Mouse (Mus musculus): Measurements from ENCODE around the gene Bahcc1. TPM values are rescaled to one million over a fixed set of nuclear protein-coding genes. Genes with fewer than 3 reads are reported as not detected.

The Bahcc1 gene
- total RNA-seq, 1 experiment = 11.7 TPM

- no peak overlapping the region for H3K27ac ChIP-seq (ENCODE audit: insufficient read depth, low read depth, low read length, poor library complexity, severe bottlenecking)
These were observed 82.6 kb downstream of the Bahcc1 start for GRCm38 (mm10) chr11:120315416-120315761.

GRCm38 (mm10) chr11:120315832-120316689 is 83.3 kb downstream of the Bahcc1 start:
- DNase-seq (ENCODE audit: low read depth, low spot score) = no peak
- H3K36me3 ChIP-seq (ENCODE audit: control insufficient read depth, insufficient read depth, low read length, poor library complexity, severe bottlenecking) = no peaks in the 10 kb centered on the region
- H3K9ac ChIP-seq (ENCODE audit: insufficient read depth, low read depth, low read length, poor library complexity, severe bottlenecking) = peak overlapping the region; percentile 13; the same call in 1 of the 2 replicates
- in situ Hi-C loops (cut with MboI; ENCODE audit: low sequenced_read_pairs in 2 of 2, unreplicated experiment in 2 of 2) = no loop called here
- peaks cover 8% of the 10 kb centered on the region for H3K9me3 ChIP-seq (ENCODE audit: control insufficient read depth, insufficient read depth, low read depth, low read length)
- peak overlapping the region; percentile 54 to 55; a peak in 2 of 4 replicates for H3K4me3 ChIP-seq (ENCODE audit: insufficient read depth in 1 of 2, low read depth in 1 of 2, low read length in 2 of 2, poor library complexity in 1 of 2, severe bottlenecking in 1 of 2)
- TF ChIP-seq HCFC1 (IDR thresholded peaks at IDR 0.05; ENCODE audit: borderline replicate concordance, insufficient read depth, low read length) = no peak
- no peak for TF ChIP-seq MAFK (IDR thresholded peaks at IDR 0.05; ENCODE audit: insufficient read depth, low read depth, low read length)
- TF ChIP-seq CHD2 (IDR thresholded peaks at IDR 0.05; ENCODE audit: low read depth, low read length) = no peak
- no peak for TF ChIP-seq ZNF384 (IDR thresholded peaks at IDR 0.05; ENCODE audit: low read depth, low read length)
- no peak for TF ChIP-seq ZC3H11A (IDR thresholded peaks at IDR 0.05; ENCODE audit: borderline replicate concordance, low read depth, low read length)
- peaks cover 3 to 9% of the 10 kb centered on the region in 2 experiments; a peak in 2 of 4 replicates for H3K4me1 ChIP-seq (ENCODE audit: control insufficient read depth in 2 of 2, insufficient read depth in 2 of 2, low read length in 2 of 2, poor library complexity in 1 of 2)
- H3K27ac ChIP-seq (ENCODE audit: insufficient read depth, low read depth, low read length, poor library complexity, severe bottlenecking) = no peak overlapping the region

More at GRCm38 (mm10) chr11:120315416-120315761, 82.6 kb downstream of the Bahcc1 start:
- H3K36me3 ChIP-seq (ENCODE audit: control insufficient read depth, insufficient read depth, low read length, poor library complexity, severe bottlenecking) = no peaks in the 10 kb centered on the region
- H3K4me3 ChIP-seq (ENCODE audit: insufficient read depth in 1 of 2, low read depth in 1 of 2, low read length in 2 of 2, poor library complexity in 1 of 2, severe bottlenecking in 1 of 2) = no peak overlapping the region
- peaks cover 3 to 12% of the 10 kb centered on the region in 2 experiments; a peak in 2 of 4 replicates for H3K4me1 ChIP-seq (ENCODE audit: control insufficient read depth in 2 of 2, insufficient read depth in 2 of 2, low read length in 2 of 2, poor library complexity in 1 of 2)
- H3K9me3 ChIP-seq (ENCODE audit: control insufficient read depth, insufficient read depth, low read depth, low read length) = peaks cover 8% of the 10 kb centered on the region
- H3K9ac ChIP-seq (ENCODE audit: insufficient read depth, low read depth, low read length, poor library complexity, severe bottlenecking) = no peak overlapping the region
- in situ Hi-C loops (cut with MboI; ENCODE audit: low sequenced_read_pairs in 2 of 2, unreplicated experiment in 2 of 2) = no loop called here
- no peak for DNase-seq (ENCODE audit: low read depth, low spot score)
- TF ChIP-seq MAFK (IDR thresholded peaks at IDR 0.05; ENCODE audit: insufficient read depth, low read depth, low read length) (no peak), HCFC1 (IDR thresholded peaks at IDR 0.05; ENCODE audit: borderline replicate concordance, insufficient read depth, low read length) (no peak), ZC3H11A (IDR thresholded peaks at IDR 0.05; ENCODE audit: borderline replicate concordance, low read depth, low read length) (no peak), CHD2 (IDR thresholded peaks at IDR 0.05; ENCODE audit: low read depth, low read length) (no peak), ZNF384 (IDR thresholded peaks at IDR 0.05; ENCODE audit: low read depth, low read length) (no peak)

- Histone ChIP-seq H3K27ac (ENCODE audit: insufficient read depth, low read depth, low read length, poor library complexity, severe bottlenecking) (no peak overlapping the region), H3K4me1 (ENCODE audit: control insufficient read depth in 2 of 2, insufficient read depth in 2 of 2, low read length in 2 of 2, poor library complexity in 1 of 2) (peaks cover 2 to 7% of the 10 kb centered on the region in 2 experiments; a peak in 2 of 4 replicates), H3K36me3 (ENCODE audit: control insufficient read depth, insufficient read depth, low read length, poor library complexity, severe bottlenecking) (no peaks in the 10 kb centered on the region), H3K4me3 (ENCODE audit: insufficient read depth in 1 of 2, low read depth in 1 of 2, low read length in 2 of 2, poor library complexity in 1 of 2, severe bottlenecking in 1 of 2) (peak overlapping the region; percentile 54 to 55; a peak in 2 of 4 replicates), H3K9ac (ENCODE audit: insufficient read depth, low read depth, low read length, poor library complexity, severe bottlenecking) (peak overlapping the region; percentile 13; the same call in 1 of the 2 replicates), H3K9me3 (ENCODE audit: control insufficient read depth, insufficient read depth, low read depth, low read length) (peaks cover 8% of the 10 kb centered on the region)
- in situ Hi-C loops (cut with MboI; ENCODE audit: low sequenced_read_pairs in 2 of 2, unreplicated experiment in 2 of 2) = no loop called here
- TF ChIP-seq HCFC1 (IDR thresholded peaks at IDR 0.05; ENCODE audit: borderline replicate concordance, insufficient read depth, low read length) (no peak), MAFK (IDR thresholded peaks at IDR 0.05; ENCODE audit: insufficient read depth, low read depth, low read length) (no peak), ZC3H11A (IDR thresholded peaks at IDR 0.05; ENCODE audit: borderline replicate concordance, low read depth, low read length) (no peak), ZNF384 (IDR thresholded peaks at IDR 0.05; ENCODE audit: low read depth, low read length) (no peak), CHD2 (IDR thresholded peaks at IDR 0.05; ENCODE audit: low read depth, low read length) (no peak)
- no peak for DNase-seq (ENCODE audit: low read depth, low spot score)
These were observed 84.0 kb downstream of the Bahcc1 start for GRCm38 (mm10) chr11:120316690-120317254.

- TF ChIP-seq CHD2 (IDR thresholded peaks at IDR 0.05; ENCODE audit: low read depth, low read length) (no peak), HCFC1 (IDR thresholded peaks at IDR 0.05; ENCODE audit: borderline replicate concordance, insufficient read depth, low read length) (no peak), MAFK (IDR thresholded peaks at IDR 0.05; ENCODE audit: insufficient read depth, low read depth, low read length) (no peak), ZNF384 (IDR thresholded peaks at IDR 0.05; ENCODE audit: low read depth, low read length) (no peak), ZC3H11A (IDR thresholded peaks at IDR 0.05; ENCODE audit: borderline replicate concordance, low read depth, low read length) (no peak)
- in situ Hi-C loops (cut with MboI; ENCODE audit: low sequenced_read_pairs in 2 of 2, unreplicated experiment in 2 of 2) = no loop called here
- DNase-seq (ENCODE audit: low read depth, low spot score) = no peak
- Histone ChIP-seq H3K27ac (ENCODE audit: insufficient read depth, low read depth, low read length, poor library complexity, severe bottlenecking) (no peak overlapping the region), H3K4me3 (ENCODE audit: insufficient read depth in 1 of 2, low read depth in 1 of 2, low read length in 2 of 2, poor library complexity in 1 of 2, severe bottlenecking in 1 of 2) (no peak overlapping the region), H3K9me3 (ENCODE audit: control insufficient read depth, insufficient read depth, low read depth, low read length) (peaks cover 8% of the 10 kb centered on the region), H3K9ac (ENCODE audit: insufficient read depth, low read depth, low read length, poor library complexity, severe bottlenecking) (no peak overlapping the region), H3K36me3 (ENCODE audit: control insufficient read depth, insufficient read depth, low read length, poor library complexity, severe bottlenecking) (no peaks in the 10 kb centered on the region), H3K4me1 (ENCODE audit: control insufficient read depth in 2 of 2, insufficient read depth in 2 of 2, low read length in 2 of 2, poor library complexity in 1 of 2) (peaks cover 0 to 7% of the 10 kb centered on the region in 2 experiments; a peak in 1 of 4 replicates)
These were observed 84.7 kb downstream of the Bahcc1 start for GRCm38 (mm10) chr11:120317456-120317855.

All from ES-E14 (cell line).